Mouse (Mus musculus): ENCODE results near the gene Tmigd3.
A peak's percentile ranks its signal among the peaks of the same experiment; 100 is the strongest.
"Not testable (repeated sequence)": the region's sequence is repeated elsewhere in the genome, so short reads cannot be mapped to it uniquely, and the experiment has no call there.

The Tmigd3 gene

GRCm38 (mm10) chr3:105904213-105904612, 33.5 kb downstream of the Tmigd3 start:
- DNase-seq (ENCODE audit: low read depth): no peak

- DNase-seq (ENCODE audit: low read depth): no peak
Measured at GRCm38 (mm10) chr3:105904721-105905120, 34.0 kb downstream of the Tmigd3 start.

GRCm38 (mm10) chr3:105907956-105908655, 37.4 kb downstream of the Tmigd3 start:
- DNase-seq (ENCODE audit: low read depth): no peak

- DNase-seq (ENCODE audit: low read depth): no peak
Measured at GRCm38 (mm10) chr3:105908976-105909375, 38.3 kb downstream of the Tmigd3 start.

GRCm38 (mm10) chr3:105910519-105911190, 40.0 kb downstream of the Tmigd3 start:
- DNase-seq (ENCODE audit: low read depth): no peak

GRCm38 (mm10) chr3:105912097-105912880, 41.6 kb downstream of the Tmigd3 start:
- DNase-seq (ENCODE audit: low read depth): no peak

GRCm38 (mm10) chr3:105913839-105914681, 43.4 kb downstream of the Tmigd3 start:
- DNase-seq (ENCODE audit: low read depth): no peak

GRCm38 (mm10) chr3:105915281-105915680, 44.6 kb downstream of the Tmigd3 start:
- no peak for DNase-seq (ENCODE audit: low read depth)

GRCm38 (mm10) chr3:105916455-105916854, 45.8 kb downstream of the Tmigd3 start:
- not testable (repeated sequence) for DNase-seq (ENCODE audit: low read depth)

GRCm38 (mm10) chr3:105917656-105918354, 47.1 kb downstream of the Tmigd3 start:
- DNase-seq (ENCODE audit: low read depth): peak; percentile 25

GRCm38 (mm10) chr3:105918355-105918745, 47.6 kb downstream of the Tmigd3 start:
- DNase-seq (ENCODE audit: low read depth): peak; percentile 11

- not testable (repeated sequence) for DNase-seq (ENCODE audit: low read depth)
Measured at GRCm38 (mm10) chr3:105920743-105921142, 50.0 kb downstream of the Tmigd3 start.

GRCm38 (mm10) chr3:105921959-105922358, 51.3 kb downstream of the Tmigd3 start:
- DNase-seq (ENCODE audit: low read depth): no peak

GRCm38 (mm10) chr3:105924616-105925015, 53.9 kb downstream of the Tmigd3 start:
- no peak for DNase-seq (ENCODE audit: low read depth)

- no peak for DNase-seq (ENCODE audit: low read depth)
Measured at GRCm38 (mm10) chr3:105927561-105928194, 57.0 kb downstream of the Tmigd3 start.

GRCm38 (mm10) chr3:105928195-105928569, 57.5 kb downstream of the Tmigd3 start:
- DNase-seq (ENCODE audit: low read depth): no peak

GRCm38 (mm10) chr3:105928781-105929180, 58.1 kb downstream of the Tmigd3 start:
- no peak for DNase-seq (ENCODE audit: low read depth)

GRCm38 (mm10) chr3:105929821-105930220, 59.1 kb downstream of the Tmigd3 start:
- no peak for DNase-seq (ENCODE audit: low read depth)

- no peak for DNase-seq (ENCODE audit: low read depth)
Measured at GRCm38 (mm10) chr3:105931095-105931494, 60.4 kb downstream of the Tmigd3 start.

- DNase-seq (ENCODE audit: low read depth): no peak
Measured at GRCm38 (mm10) chr3:105932240-105933071, 61.8 kb downstream of the Tmigd3 start, which contains the start of gene I830077J02Rik. I830077J02Rik (minus strand) TSS chr3:105932664.
